Mouse (Mus musculus) G1E (cell line): Measurements from ENCODE around the gene Fhl1. TPM values are rescaled to one million over a fixed set of nuclear protein-coding genes. Genes with fewer than 3 reads are reported as not detected.

Experiments
- ATAC-seq: 2 replicates; pipeline ENCODE4 v1.8.0; 2016; ENCODE audit warnings: mild to moderate bottlenecking; ENCODE audit not compliant: insufficient number of reproducible peaks, poor library complexity, low FRiP score, severe bottlenecking; ENCODE audit errors: extremely low read depth
- DNase-seq: peaks from one replicate; pipeline ENCODE4 v3.0.0; 2012; ENCODE audit warnings: low spot score
- H3K27me3 ChIP-seq: 2 replicates; pipeline ENCODE4 v1.6.1; 2012; ENCODE audit warnings: mild to moderate bottlenecking, low read length, inconsistent platforms; ENCODE audit not compliant: insufficient read depth
- H3K36me3 ChIP-seq: replicated peaks from 2 replicates; pipeline ENCODE3; 2012; ENCODE audit warnings: mild to moderate bottlenecking, inconsistent platforms
- H3K4me1 ChIP-seq: 2 replicates; pipeline ENCODE4 v1.6.1; 2012; ENCODE audit warnings: low read depth, low read length, inconsistent platforms, mixed read lengths; ENCODE audit not compliant: insufficient read depth
- H3K4me3 ChIP-seq: 2 replicates; pipeline ENCODE4 v1.5.1; 2012; ENCODE audit warnings: low read depth, mild to moderate bottlenecking, inconsistent platforms, low read length, moderate library complexity, mixed read lengths
- H3K9me3 ChIP-seq: replicated peaks from 2 replicates; pipeline ENCODE4 v1.6.1; 2012; ENCODE audit warnings: inconsistent platforms
- CTCF ChIP-seq: IDR thresholded peaks from 2 replicates; pipeline ENCODE4 v1.5.1; 2012; ENCODE audit warnings: low read depth, low read length, inconsistent platforms, mixed read lengths
- GATA1 ChIP-seq: IDR thresholded peaks from 2 replicates; pipeline ENCODE4 v1.6.1; 2012; ENCODE audit warnings: borderline replicate concordance, low read length, inconsistent platforms, mixed read lengths
- GATA2 ChIP-seq: IDR thresholded peaks from 2 replicates; pipeline ENCODE4 v1.6.1; 2012; ENCODE audit warnings: low read depth, low read length, inconsistent platforms, borderline replicate concordance
- POLR2AphosphoS5 ChIP-seq: IDR thresholded peaks from 2 replicates; pipeline ENCODE4 v1.6.1; 2012; ENCODE audit warnings: low read depth, low read length, inconsistent platforms; ENCODE audit not compliant: insufficient replicate concordance
- TAL1 ChIP-seq: conservative IDR thresholded peaks from 2 replicates; pipeline ENCODE4 v1.6.1; 2012; ENCODE audit warnings: low read depth, low read length, inconsistent platforms, mixed read lengths
- polyA plus RNA-seq: library from polyadenylated mRNA; stranded (reverse); fragments of >175 nt; gene quantifications from 2 replicates; pipeline ENCODE4 v1.2.3, GENCODE M21; 2012
- total RNA-seq, 2 experiments: library from RNA; stranded (forward) in 1 of 2; stranded (reverse) in 1 of 2; fragments of 200-1000 nt in 1 of 2; fragments of >200 nt in 1 of 2; fragmentation: Nextera tagmentation in 1 of 2; gene quantifications; 2 replicates each; pipeline ENCODE4 v1.2.3; 2014 to 2017

Fhl1 gene
- total and polyA plus RNA-seq, 3 experiments = 0.11 TPM; not detected in 2

- ATAC-seq (no peak), DNase-seq (no peak)
- Histone ChIP-seq H3K4me1 (no peaks in the 10 kb centered on the region), H3K27me3 (no peaks in the 10 kb centered on the region), H3K9me3 (no peaks in the 10 kb centered on the region), H3K4me3 (no peak overlapping the region), H3K36me3 (no peaks in the 10 kb centered on the region)
- TF ChIP-seq POLR2AphosphoS5 (no peak), GATA1 (no peak), TAL1 (no peak), CTCF (no peak), GATA2 (no peak)
Observed at GRCm38 (mm10) chrX:56697886-56698285, 33.7 kb upstream of the Fhl1 start.

- Histone ChIP-seq H3K36me3 (no peaks in the 10 kb centered on the region), H3K9me3 (no peaks in the 10 kb centered on the region), H3K27me3 (no peaks in the 10 kb centered on the region), H3K4me3 (no peak overlapping the region), H3K4me1 (no peaks in the 10 kb centered on the region)
- DNase-seq (no peak), ATAC-seq (no peak)
- TF ChIP-seq CTCF = no peak
- TF ChIP-seq GATA2 = no peak
- no peak for TF ChIP-seq POLR2AphosphoS5
- TF ChIP-seq TAL1 = no peak
- no peak for TF ChIP-seq GATA1
Observed at GRCm38 (mm10) chrX:56701261-56701660, 30.3 kb upstream of the Fhl1 start.

GRCm38 (mm10) chrX:56703965-56704562, 27.5 kb upstream of the Fhl1 start:
- TF ChIP-seq GATA1 (no peak), GATA2 (no peak), POLR2AphosphoS5 (no peak), TAL1 (no peak), CTCF (no peak)
- ATAC-seq = no peak
- Histone ChIP-seq H3K4me1 (no peaks in the 10 kb centered on the region), H3K4me3 (no peak overlapping the region), H3K27me3 (no peaks in the 10 kb centered on the region), H3K9me3 (no peaks in the 10 kb centered on the region), H3K36me3 (no peaks in the 10 kb centered on the region)
- DNase-seq = no peak

GRCm38 (mm10) chrX:56708592-56709370, 22.8 kb upstream of the Fhl1 start:
- no peaks in the 10 kb centered on the region for H3K4me1 ChIP-seq
- DNase-seq (no peak), ATAC-seq (no peak)
- no peak overlapping the region for H3K4me3 ChIP-seq
- no peaks in the 10 kb centered on the region for H3K36me3 ChIP-seq
- TF ChIP-seq TAL1 (no peak), GATA1 (no peak), POLR2AphosphoS5 (no peak), GATA2 (no peak), CTCF (no peak)
- no peaks in the 10 kb centered on the region for H3K9me3 ChIP-seq
- no peaks in the 10 kb centered on the region for H3K27me3 ChIP-seq

GRCm38 (mm10) chrX:56710522-56710921, 21.1 kb upstream of the Fhl1 start:
- Histone ChIP-seq H3K36me3 (no peaks in the 10 kb centered on the region), H3K4me3 (no peak overlapping the region), H3K4me1 (no peaks in the 10 kb centered on the region), H3K9me3 (no peaks in the 10 kb centered on the region), H3K27me3 (no peaks in the 10 kb centered on the region)
- ATAC-seq (no peak), DNase-seq (no peak)
- TF ChIP-seq TAL1 (no peak), GATA1 (no peak)

GRCm38 (mm10) chrX:56712666-56713065, 18.9 kb upstream of the Fhl1 start:
- Histone ChIP-seq H3K4me1 (no peaks in the 10 kb centered on the region), H3K36me3 (no peaks in the 10 kb centered on the region), H3K4me3 (no peak overlapping the region), H3K9me3 (no peaks in the 10 kb centered on the region), H3K27me3 (no peaks in the 10 kb centered on the region)
- ATAC-seq (no peak), DNase-seq (no peak)
- TF ChIP-seq GATA2 = no peak
- TF ChIP-seq POLR2AphosphoS5 = no peak
- no peak for TF ChIP-seq CTCF
- no peak for TF ChIP-seq GATA1
- no peak for TF ChIP-seq TAL1

- no peaks in the 10 kb centered on the region for H3K27me3 ChIP-seq
- no peak for TF ChIP-seq GATA2
- no peak for TF ChIP-seq CTCF
- no peak for TF ChIP-seq TAL1
- TF ChIP-seq POLR2AphosphoS5 = no peak
- TF ChIP-seq GATA1 = no peak
- DNase-seq (no peak), ATAC-seq (no peak)
- no peak overlapping the region for H3K4me3 ChIP-seq
- H3K4me1 ChIP-seq = no peaks in the 10 kb centered on the region
- H3K9me3 ChIP-seq = no peaks in the 10 kb centered on the region
- no peaks in the 10 kb centered on the region for H3K36me3 ChIP-seq
Observed at GRCm38 (mm10) chrX:56722559-56722958, 9.0 kb upstream of the Fhl1 start.
